In the genomic region with DNA sequence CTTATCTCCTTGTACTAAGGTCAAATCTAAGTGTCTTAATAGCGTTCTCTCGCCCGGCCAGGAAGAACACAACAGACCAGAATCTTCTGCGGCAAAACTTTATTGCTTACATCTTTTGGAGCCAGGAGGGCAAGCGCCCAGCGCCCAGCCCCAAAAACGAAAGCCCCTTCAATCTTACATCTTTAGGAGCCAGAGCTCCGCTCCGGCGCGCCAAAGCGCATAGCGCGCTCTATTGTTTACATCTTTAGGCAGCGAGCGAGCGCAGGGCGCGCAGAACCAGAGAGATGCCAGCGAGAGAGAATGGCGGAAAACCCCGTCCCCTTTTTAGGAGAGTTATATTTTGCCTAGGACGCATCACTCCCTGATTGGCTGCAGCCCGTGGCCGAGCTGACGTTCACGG, we compare ENCODE assay signal across 7 mouse cellular contexts.
DNase-seq lines count a peak whose midpoint lies in the region.
"Not testable (repeated sequence)": the region's sequence is repeated elsewhere in the genome, so short reads cannot be mapped to it uniquely, and the experiment has no call there.

No protein-coding gene starts in this region.

- DNase-seq in adrenal gland, adult 18-20 months (ENCODE audit: low spot score in 2 of 2) = peak; percentile 1 to 19
- DNase-seq in frontal cortex, postnatal 10 days (ENCODE audit: low spot score in 2 of 2) = peak; percentile 1 to 2
- DNase-seq in gastrocnemius, postnatal 4 days (ENCODE audit: low spot score in 2 of 2) = peak; percentile 6 to 19
- peak; percentile 3 for DNase-seq in heart, postnatal 4 days
- DNase-seq in left cerebral cortex, postnatal 25 days (ENCODE audit: low spot score in 2 of 2) = peak; percentile 0
- peak; percentile 0 to 1 for DNase-seq in spleen, postnatal 36 days (ENCODE audit: low spot score in 2 of 2)
- peak; percentile 0 for DNase-seq in thymus, postnatal 25 days

- intact Hi-C loops in left cerebral cortex, postnatal 25 days (cut with DNase I) = not testable (repeated sequence)

Comparison
In these comparisons a context has a peak if more than half of its experiments do, and no peak if none do; other contexts are left out.
1. Peak in every context shown above with its lines: DNase-seq.